Mouse (Mus musculus): ENCODE data around the gene Zmiz1. TPM values are rescaled to one million over a fixed set of nuclear protein-coding genes. Genes with fewer than 3 reads are reported as not detected.

Zmiz1 gene
- polyA plus RNA-seq, 1 experiment from 2014 or later, result 66.5 TPM

DNA sequence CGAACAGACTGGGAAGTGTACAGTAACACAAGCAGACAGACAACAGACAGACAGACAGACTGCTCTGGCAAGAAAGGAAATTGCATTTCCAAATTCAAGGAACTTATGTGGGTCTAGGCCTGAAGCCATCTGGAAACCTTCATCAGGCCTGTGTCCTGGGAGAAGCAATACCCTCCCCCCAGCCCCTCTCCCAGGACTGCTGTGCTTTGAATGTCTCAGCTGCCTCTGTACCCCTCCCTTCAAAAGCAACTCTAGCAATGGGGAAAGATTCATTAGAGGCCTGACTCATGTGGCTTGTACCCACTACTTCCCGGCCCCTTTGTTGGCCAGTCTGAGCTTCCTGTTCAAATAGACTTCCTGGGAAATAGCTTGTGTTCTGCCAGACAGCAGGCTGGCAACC is 142.0 kb downstream of the Zmiz1 start:
- H3K27ac ChIP-seq, result peak overlapping the region; percentile 30; the same call in 1 of the 2 replicates
- peaks cover 23% of the 10 kb centered on the region for H3K36me3 ChIP-seq
- H3K4me2 ChIP-seq (replicated peaks), result no peak overlapping the region

DNA sequence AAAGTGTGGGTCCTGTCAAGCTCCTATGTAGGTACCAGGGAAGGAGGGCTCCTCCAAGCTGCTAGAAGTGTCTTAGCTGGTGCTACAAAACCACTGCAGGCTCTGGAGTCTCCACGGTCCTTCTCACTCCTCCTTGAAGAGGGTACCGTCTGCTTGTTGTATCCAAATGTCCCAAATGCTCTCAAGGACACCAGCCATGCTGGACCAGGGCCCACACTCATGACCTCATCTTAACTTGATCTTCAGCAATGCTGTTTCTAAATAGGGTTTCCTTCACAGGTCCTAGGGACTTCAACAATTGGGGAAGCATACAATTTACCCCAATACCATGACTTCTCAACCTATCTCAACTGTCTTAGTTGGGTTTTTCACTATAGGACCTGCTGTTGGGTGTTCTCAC is 143.0 kb downstream of the Zmiz1 start:
- Histone ChIP-seq H3K27me3 (no peaks in the 10 kb centered on the region), H3K4me1 (peaks cover 67% of the 10 kb centered on the region), H3K4me2 (replicated peaks) (no peak overlapping the region), H3K4me3 (no peak overlapping the region), H3K9ac (no peak overlapping the region), H3K36me3 (peaks cover 23% of the 10 kb centered on the region), H3K9me3 (replicated peaks) (no peaks in the 10 kb centered on the region), H3K27ac (no peak overlapping the region)
- ATAC-seq (ENCODE audit: low FRiP score), result no peak
- WGBS, result 96% methylated on average over 2 of the region's 2 CpGs

More for the DNA sequence above, 142.0 kb downstream of the Zmiz1 start:
- WGBS, result 55% methylated on average over 2 of the region's 2 CpGs
- no peak for ATAC-seq (ENCODE audit: low FRiP score)
- Histone ChIP-seq H3K27me3 (no peaks in the 10 kb centered on the region), H3K4me1 (peaks cover 56% of the 10 kb centered on the region), H3K9ac (no peak overlapping the region), H3K9me3 (replicated peaks) (no peaks in the 10 kb centered on the region), H3K4me3 (no peak overlapping the region)

DNA sequence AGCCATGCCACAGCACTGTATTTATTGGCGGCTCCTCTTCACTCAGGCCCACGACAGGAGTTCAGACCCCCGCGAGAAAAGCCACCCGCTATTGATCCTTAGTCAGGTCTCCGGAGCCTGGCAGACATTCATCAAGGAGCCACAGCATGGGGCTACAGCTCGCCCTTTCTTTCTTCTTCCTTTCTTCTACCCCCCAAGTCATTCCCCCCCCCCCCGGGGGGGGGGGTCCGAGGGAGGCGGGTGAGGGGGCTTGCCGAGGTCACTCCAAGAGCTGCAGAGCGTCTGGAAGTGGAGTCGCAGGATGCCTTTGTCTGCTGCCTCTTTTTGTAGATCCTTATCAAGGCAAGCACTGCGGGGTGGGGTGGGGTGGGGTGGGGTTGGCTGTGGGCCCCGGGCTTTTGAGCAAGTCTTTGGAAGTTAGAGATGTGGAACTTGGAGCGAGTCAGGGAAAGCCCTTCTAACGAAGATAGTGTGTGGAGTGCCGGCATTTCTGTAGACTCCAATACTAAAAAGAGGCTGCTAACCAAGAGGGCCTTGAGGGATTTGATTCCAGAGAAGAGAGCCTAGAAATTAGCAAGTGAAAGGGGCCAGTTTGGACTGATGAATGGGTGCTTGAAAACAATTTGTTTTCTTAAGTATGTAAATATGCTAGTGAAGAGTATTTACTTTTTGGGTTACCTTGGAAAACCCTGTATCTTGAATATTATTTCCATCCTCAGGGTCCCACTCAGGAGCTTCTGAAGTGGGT is 145.6 kb downstream of the Zmiz1 start:
- no peak overlapping the region for H3K4me3 ChIP-seq
- H3K4me1 ChIP-seq, result peaks cover 82% of the 10 kb centered on the region
- H3K36me3 ChIP-seq, result peaks cover 7% of the 10 kb centered on the region; the same call in 1 of the 2 replicates
- H3K27ac ChIP-seq, result peak overlapping the region; percentile 70
- no peak overlapping the region for H3K9ac ChIP-seq
- 5% methylated on average over 18 of the region's 18 CpGs for WGBS
- no peak overlapping the region; the same call in 1 of the 2 replicates for H3K4me2 ChIP-seq (replicated peaks)
- no peaks in the 10 kb centered on the region for H3K27me3 ChIP-seq
- H3K9me3 ChIP-seq (replicated peaks), result no peaks in the 10 kb centered on the region
- no peak for ATAC-seq (ENCODE audit: low FRiP score)

DNA sequence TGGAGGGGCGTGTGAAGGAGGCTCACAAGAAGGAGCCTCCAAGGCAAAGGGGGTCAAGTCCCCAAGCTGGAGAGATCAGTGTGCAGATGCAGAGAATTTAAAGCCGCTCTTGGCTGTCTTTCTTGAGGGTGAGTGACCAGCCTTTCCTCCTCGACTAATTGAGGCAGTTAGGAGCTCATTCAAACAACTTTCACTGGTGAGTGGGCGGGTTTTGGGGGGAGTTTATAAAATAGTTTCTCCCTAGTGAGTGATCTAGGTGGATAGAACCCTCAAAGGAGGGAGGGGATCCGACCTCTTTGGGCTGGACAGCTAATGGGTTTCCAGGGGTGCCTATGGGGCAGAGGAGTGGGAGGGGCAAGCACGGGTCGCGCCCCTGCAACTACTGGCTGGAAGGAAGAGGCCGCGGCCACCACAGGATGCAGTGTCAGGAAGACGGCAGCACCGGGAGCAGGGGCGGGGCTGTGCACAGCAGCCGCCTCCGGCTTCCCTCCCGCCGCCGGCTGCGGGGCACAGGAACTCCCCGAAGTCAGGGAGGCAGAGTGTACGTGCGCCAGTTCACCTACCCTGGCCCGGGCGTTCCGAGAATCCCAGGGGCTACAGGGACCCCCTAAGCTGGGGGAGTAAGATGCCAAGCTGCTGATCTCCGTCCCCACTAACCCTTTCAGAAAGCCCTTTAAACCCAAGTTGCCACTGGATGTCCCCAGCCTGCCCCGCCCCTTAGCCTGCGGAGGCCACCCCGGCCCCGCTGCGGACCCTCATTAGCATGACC is 147.6 kb downstream of the Zmiz1 start:
- no peaks in the 10 kb centered on the region for H3K9me3 ChIP-seq (replicated peaks)
- no peaks in the 10 kb centered on the region for H3K36me3 ChIP-seq
- H3K27ac ChIP-seq, result peak overlapping the region; percentile 99
- H3K4me2 ChIP-seq (replicated peaks), result peak overlapping the region; percentile 97
- ATAC-seq (ENCODE audit: low FRiP score), result peak; percentile 30
- H3K9ac ChIP-seq, result peak overlapping the region; percentile 95
- WGBS, result 0% methylated on average over 31 of the region's 31 CpGs
- no peaks in the 10 kb centered on the region for H3K27me3 ChIP-seq
- H3K4me3 ChIP-seq, result peak overlapping the region; percentile 75
- peaks cover 90% of the 10 kb centered on the region for H3K4me1 ChIP-seq

DNA sequence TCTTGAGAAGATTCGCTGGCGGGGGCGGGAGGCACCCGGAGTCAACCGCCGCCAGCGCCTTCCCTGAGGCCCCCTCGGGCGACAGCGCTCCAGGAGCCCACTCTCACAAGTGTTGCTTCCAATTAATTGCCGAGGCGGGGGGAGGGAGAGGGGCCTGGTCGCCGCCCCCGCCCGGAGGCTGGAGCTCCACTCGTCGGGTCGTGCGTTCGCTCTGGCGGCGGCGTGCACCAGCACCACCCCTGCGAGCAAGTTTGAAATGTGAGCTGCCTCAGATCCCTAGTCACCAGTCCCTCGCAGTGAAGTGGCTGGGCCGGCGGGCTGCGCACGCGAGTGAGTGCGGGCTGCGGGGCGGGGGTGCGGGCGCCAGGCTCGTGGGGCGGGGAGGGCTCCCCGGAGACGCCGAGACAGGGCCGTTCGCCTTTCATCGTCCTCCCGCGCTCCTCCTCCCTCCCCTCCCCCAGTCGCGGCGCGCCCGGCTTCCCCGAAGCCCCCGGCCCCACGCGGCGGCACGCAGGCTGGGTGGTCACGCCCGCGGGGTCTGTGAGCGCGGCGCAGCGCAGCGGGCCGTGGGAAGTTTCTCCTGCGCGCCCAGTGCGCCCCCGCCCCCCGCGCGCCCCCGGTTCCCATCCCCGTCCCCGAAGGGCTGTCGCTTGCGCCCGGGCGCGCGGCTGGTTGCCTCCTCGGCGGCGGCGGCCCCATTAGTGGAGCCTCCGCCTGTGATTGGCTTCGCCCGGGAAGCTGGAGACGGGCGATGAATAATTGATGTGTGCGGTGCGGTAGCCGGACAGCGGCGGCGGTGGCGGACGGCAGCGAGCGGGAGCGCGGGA is 148.4 kb downstream of the Zmiz1 start:
- Histone ChIP-seq H3K4me3 (peak overlapping the region; percentile 75), H3K9ac (peak overlapping the region; percentile 95), H3K36me3 (no peaks in the 10 kb centered on the region), H3K4me1 (peaks cover 90% of the 10 kb centered on the region), H3K4me2 (replicated peaks) (peak overlapping the region; percentile 97), H3K27me3 (no peaks in the 10 kb centered on the region), H3K27ac (peak overlapping the region; percentile 99), H3K9me3 (replicated peaks) (no peaks in the 10 kb centered on the region)
- under 1% methylated on average over 69 of the region's 103 CpGs for WGBS
- peak; percentile 82 for ATAC-seq (ENCODE audit: low FRiP score)

DNA sequence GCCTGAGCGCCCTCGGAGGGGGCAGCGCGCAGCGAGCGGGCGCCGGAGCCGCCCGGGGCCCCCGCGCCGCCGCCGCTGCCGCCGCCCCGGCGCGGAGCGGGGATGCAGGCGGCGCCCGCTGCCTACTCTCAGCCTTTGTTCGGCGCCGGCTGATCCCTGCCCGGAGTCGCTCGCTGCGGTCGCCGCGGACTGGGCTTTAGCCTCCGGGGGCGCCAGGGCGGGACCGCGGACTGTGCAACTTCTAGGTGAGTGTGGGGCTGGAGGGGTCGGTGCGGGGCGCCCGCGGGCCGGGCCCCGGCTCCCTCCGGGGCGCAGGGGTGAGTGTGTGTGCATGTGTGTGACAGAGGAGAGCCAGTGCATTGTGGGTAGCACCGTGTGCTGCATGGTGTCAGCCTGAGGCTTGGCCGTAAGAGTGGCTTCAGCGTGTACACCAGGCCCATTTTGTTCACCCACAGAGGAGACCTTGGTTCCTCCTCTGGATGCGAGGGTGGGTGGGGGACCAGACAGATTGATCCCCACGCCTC is 149.0 kb downstream of the Zmiz1 start:
- H3K27me3 ChIP-seq, result no peaks in the 10 kb centered on the region
- no peaks in the 10 kb centered on the region for H3K36me3 ChIP-seq
- H3K4me1 ChIP-seq, result peaks cover 90% of the 10 kb centered on the region
- H3K4me3 ChIP-seq, result peak overlapping the region; percentile 75
- H3K27ac ChIP-seq, result peak overlapping the region; percentile 99
- peak; percentile 82 for ATAC-seq (ENCODE audit: low FRiP score)
- WGBS, result under 1% methylated on average over 48 of the region's 53 CpGs
- H3K9ac ChIP-seq, result peak overlapping the region; percentile 95
- H3K9me3 ChIP-seq (replicated peaks), result no peaks in the 10 kb centered on the region
- peak overlapping the region; percentile 97 for H3K4me2 ChIP-seq (replicated peaks)

DNA sequence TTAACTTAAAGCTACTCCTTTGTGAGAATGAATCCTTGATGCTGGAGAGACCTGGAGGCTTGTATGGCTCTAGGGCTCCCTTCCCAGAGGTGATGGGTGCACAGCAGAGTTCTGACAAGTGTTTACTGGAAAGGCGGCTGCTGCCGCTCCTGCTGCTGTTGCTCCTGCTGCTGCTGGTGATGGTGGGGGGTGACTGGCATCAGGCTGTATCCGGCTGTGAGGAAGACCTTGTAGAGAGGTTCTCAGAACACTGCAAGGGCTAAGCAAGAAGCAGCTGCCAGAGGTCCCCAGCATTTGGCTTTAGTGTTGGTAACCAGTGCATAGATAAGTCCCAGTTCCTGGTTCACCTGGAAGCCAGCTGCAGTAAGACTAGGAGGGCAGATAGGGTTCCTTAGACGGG is 149.6 kb downstream of the Zmiz1 start:
- H3K9me3 ChIP-seq (replicated peaks), result no peaks in the 10 kb centered on the region
- peak overlapping the region; percentile 95 for H3K9ac ChIP-seq
- peak overlapping the region; percentile 99 for H3K27ac ChIP-seq
- peaks cover 90% of the 10 kb centered on the region for H3K4me1 ChIP-seq
- no peaks in the 10 kb centered on the region for H3K27me3 ChIP-seq
- 11% methylated on average over 4 of the region's 4 CpGs for WGBS
- ATAC-seq (ENCODE audit: low FRiP score), result no peak
- peak overlapping the region; percentile 97 for H3K4me2 ChIP-seq (replicated peaks)
- H3K36me3 ChIP-seq, result no peaks in the 10 kb centered on the region
- H3K4me3 ChIP-seq, result peak overlapping the region; percentile 75

DNA sequence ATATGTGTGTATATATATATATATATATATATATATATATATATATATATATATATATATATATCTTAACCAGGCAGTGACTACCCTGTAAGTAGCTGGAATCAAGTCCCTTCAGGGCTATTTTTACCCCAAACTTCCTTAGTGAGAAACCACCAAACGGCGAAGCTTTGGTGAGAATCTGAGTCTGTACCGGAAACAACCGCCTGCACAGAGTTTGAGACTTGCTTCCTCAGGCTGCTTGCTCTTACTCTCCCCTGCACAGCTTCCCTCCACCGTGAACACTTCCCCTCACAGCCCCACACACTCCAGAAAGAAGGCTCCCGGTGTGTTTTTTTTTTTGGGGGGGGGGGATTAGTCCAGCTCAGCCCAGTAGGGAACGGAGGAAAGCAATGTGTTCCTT is 150.4 kb downstream of the Zmiz1 start:
- no peaks in the 10 kb centered on the region for H3K27me3 ChIP-seq
- peaks cover 90% of the 10 kb centered on the region for H3K4me1 ChIP-seq
- no peak overlapping the region for H3K4me3 ChIP-seq
- no peaks in the 10 kb centered on the region for H3K9me3 ChIP-seq (replicated peaks)
- H3K9ac ChIP-seq, result peak overlapping the region; percentile 45; the same call in 1 of the 2 replicates
- 74% methylated on average over 7 of the region's 7 CpGs for whole genome bisulfite sequencing
- no peaks in the 10 kb centered on the region for H3K36me3 ChIP-seq
- H3K4me2 ChIP-seq (replicated peaks), result peak overlapping the region; percentile 97
- no peak for ATAC-seq (ENCODE audit: low FRiP score)
- 0 out of 2 replicates have a peak overlapping the region, but pooled peaks have one; percentile 7 for H3K27ac ChIP-seq

DNA sequence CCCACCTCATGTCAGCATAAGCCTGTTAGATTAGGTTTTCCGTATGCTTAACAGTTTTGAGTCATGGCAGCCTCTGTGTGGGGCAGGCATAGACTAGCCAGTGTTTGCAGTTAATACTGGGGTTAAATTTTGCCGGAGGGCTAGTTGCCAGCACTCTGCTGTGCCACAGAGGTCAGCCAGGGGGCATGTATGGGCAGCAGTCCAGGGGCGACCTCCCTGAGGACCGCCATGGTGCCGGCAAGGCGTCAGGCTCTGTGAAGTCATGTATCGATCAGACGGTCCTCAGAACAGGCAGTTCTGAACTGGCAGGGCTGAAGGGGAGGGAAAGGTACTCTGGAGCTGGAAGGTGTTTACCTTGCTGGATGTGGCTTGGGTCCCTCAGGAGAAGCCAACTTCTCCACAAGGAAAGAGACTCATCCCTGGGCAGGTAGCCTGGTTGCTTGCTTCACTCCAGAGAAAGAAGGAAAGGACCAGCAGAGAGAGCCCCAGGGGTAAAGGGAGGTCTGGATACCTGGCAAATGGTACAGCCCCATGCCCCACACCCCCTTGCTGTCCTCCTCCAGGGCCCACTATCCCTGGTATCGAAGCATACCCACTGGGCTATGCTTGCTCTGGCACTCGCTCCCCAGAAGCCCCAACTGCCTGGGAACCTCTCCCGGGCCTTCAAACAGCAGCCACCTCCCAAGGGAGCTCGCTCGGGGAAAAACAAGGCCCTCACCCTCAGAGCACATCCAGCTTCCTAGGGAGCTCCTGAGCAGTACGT is 151.6 kb downstream of the Zmiz1 start:
- Histone ChIP-seq H3K27me3 (no peaks in the 10 kb centered on the region), H3K4me2 (replicated peaks) (peak overlapping the region; percentile 97), H3K27ac (peak overlapping the region; percentile 25), H3K4me3 (peak overlapping the region; percentile 18), H3K36me3 (peaks cover 4% of the 10 kb centered on the region; the same call in 1 of the 2 replicates), H3K9me3 (replicated peaks) (no peaks in the 10 kb centered on the region), H3K9ac (peak overlapping the region; percentile 54), H3K4me1 (peaks cover 91% of the 10 kb centered on the region)
- WGBS, result 50% methylated on average over 14 of the region's 14 CpGs
- no peak for ATAC-seq (ENCODE audit: low FRiP score)

DNA sequence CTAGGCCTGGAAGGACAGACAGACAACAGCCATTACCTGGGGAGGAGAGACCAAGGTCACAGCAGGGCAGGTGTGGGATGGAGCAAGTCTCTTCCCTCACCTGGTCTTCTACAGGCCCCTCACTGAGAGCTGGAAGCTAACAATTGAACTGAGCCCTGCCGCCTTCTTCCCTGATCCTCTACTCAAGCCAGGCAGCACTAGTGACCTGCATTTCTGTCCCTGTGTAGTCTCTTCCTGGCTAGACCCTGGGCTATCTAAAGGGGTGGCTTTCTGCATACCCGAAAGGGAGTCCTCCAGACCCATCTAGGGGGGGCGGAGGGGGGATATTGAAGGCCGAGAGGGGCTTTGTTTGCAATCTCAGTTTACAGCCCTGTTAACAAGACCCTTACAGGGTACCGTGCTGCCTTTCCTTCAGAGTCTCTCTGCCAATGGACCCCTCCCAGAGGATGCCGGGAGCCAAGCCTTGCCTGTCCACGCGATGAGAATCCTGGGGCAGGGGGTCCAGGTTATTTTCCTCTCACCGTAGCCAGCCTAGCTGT is 152.2 kb downstream of the Zmiz1 start:
- ATAC-seq (ENCODE audit: low FRiP score), result no peak
- peaks cover 91% of the 10 kb centered on the region for H3K4me1 ChIP-seq
- 50% methylated on average over 9 of the region's 9 CpGs for WGBS
- peak overlapping the region; percentile 25 for H3K27ac ChIP-seq
- H3K9ac ChIP-seq, result peak overlapping the region; percentile 54
- peaks cover 6% of the 10 kb centered on the region; the same call in 1 of the 2 replicates for H3K36me3 ChIP-seq
- peak overlapping the region; percentile 18; the same call in 1 of the 2 replicates for H3K4me3 ChIP-seq
- H3K4me2 ChIP-seq (replicated peaks), result peak overlapping the region; percentile 97
- H3K9me3 ChIP-seq (replicated peaks), result no peaks in the 10 kb centered on the region
- H3K27me3 ChIP-seq, result no peaks in the 10 kb centered on the region

All from hindbrain, embryonic 12.5 days (tissue).